Mouse (Mus musculus) G1E (cell line): ENCODE measurements around the gene Mark2.

ENCODE experiments used
- CTCF ChIP-seq: IDR thresholded peaks from 2 replicates; pipeline ENCODE4 v1.5.1; 2012; ENCODE audit warnings: low read depth, low read length, inconsistent platforms, mixed read lengths
- GATA1 ChIP-seq: IDR thresholded peaks from 2 replicates; pipeline ENCODE4 v1.6.1; 2012; ENCODE audit warnings: borderline replicate concordance, low read length, inconsistent platforms, mixed read lengths
- GATA2 ChIP-seq: IDR thresholded peaks from 2 replicates; pipeline ENCODE4 v1.6.1; 2012; ENCODE audit warnings: low read depth, low read length, inconsistent platforms, borderline replicate concordance
- POLR2AphosphoS5 ChIP-seq: IDR thresholded peaks from 2 replicates; pipeline ENCODE4 v1.6.1; 2012; ENCODE audit warnings: low read depth, low read length, inconsistent platforms; ENCODE audit not compliant: insufficient replicate concordance
- TAL1 ChIP-seq: conservative IDR thresholded peaks from 2 replicates; pipeline ENCODE4 v1.6.1; 2012; ENCODE audit warnings: low read depth, low read length, inconsistent platforms, mixed read lengths

- TF ChIP-seq GATA1 = no peak
- no peak for TF ChIP-seq TAL1
- no peak for TF ChIP-seq CTCF
- TF ChIP-seq POLR2AphosphoS5 = no peak
- TF ChIP-seq GATA2 = no peak
Measured at GRCm38 (mm10) chr19:7345235-7345755, 3.6 kb upstream of the Mark2 start.
